Mouse (Mus musculus): ENCODE data around the gene Gm4881. TPM values are rescaled to one million over a fixed set of nuclear protein-coding genes. Genes with fewer than 3 reads are reported as not detected.

Gm4881 gene
- 5.7 and 6.4 TPM in 2 replicates for polyA plus RNA-seq (2015; fragmentation: Nextera tagmentation; extraction: Ambion mirVana)

DNA sequence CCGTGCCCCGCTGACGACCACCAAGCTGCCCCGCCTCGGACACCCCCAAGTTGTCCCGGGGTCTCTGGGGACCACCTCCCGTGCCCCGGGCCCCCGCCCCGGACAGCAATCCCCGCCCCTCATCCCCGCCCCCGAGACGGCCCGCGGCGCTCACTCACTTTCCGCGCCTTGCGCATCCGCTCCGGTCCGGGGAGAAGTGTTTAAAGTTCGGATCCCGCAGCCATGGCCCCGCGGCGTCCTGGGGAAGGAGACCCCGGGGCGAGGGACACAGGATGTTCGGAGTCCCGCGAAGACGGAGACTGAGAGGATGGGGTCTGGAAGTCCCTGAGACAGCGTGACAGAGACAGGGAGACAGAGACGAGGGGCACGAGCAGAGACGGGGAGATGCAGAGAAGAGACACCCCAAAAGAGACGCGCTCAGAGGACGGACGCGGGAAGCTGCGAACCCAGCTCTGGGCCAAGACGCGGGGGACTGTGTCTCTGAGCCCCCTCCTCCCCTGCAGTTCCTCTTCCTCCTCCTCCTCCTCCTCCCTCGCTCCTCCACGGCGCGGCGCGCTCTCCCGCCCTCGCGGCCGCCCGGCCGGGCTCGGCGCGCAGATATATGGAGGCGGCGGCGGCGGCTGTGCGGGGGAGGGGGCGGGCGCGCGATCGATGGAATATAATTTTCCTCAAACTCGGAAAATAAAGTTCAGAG lies at the start of gene Gm4881:
Gm4881 (minus strand) TSS at position 238 of the 694 bp plus-strand sequence.
- WGBS: 2% methylated on average over 72 of the region's 72 CpGs
- peaks cover 30% of the 10 kb centered on the region for H3K4me1 ChIP-seq (replicated peaks)
- H3K9ac ChIP-seq (replicated peaks): peak within 1 kb of the TSS; percentile 51
- peak within 1 kb of the TSS; percentile 59 for H3K4me2 ChIP-seq (replicated peaks)
- no peak within 1 kb of the TSS for H3K27ac ChIP-seq
- ATAC-seq: no peak
- no peaks in the 10 kb centered on the region for H3K9me3 ChIP-seq
- H3K36me3 ChIP-seq: no peaks in the 10 kb centered on the region
- peaks cover 99% of the 10 kb centered on the region for H3K27me3 ChIP-seq
- peak within 1 kb of the TSS; percentile 39 for H3K4me3 ChIP-seq (replicated peaks)

DNA sequence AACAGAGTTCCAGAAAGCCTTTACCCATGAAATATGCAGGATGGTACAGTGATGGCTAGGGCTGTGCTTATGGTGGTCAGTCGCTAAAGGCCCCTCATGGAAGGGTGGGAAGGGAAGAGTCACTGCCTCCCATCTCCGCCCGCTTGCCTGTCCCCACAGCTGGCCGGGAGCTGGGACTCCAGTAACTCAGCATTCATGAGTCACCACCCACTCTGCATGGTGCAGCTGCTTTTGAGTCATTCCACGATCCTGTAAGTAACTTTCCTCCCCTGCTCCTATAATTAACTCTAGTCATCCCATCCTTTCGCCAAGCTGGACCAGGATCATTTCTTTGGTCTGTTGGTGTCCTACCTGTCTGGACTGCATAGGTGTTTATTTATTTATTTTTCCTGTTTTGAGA lies 48.8 kb upstream of the Gm4881 start:
- H3K4me3 ChIP-seq (replicated peaks): no peak overlapping the region
- no peaks in the 10 kb centered on the region for H3K4me1 ChIP-seq (replicated peaks)
- no peaks in the 10 kb centered on the region for H3K9me3 ChIP-seq
- peaks cover 92% of the 10 kb centered on the region for H3K36me3 ChIP-seq
- H3K4me2 ChIP-seq (replicated peaks): no peak overlapping the region
- WGBS: 85% methylated on average over 6 of the region's 6 CpGs
- H3K27me3 ChIP-seq: no peaks in the 10 kb centered on the region
- no peak overlapping the region for H3K27ac ChIP-seq
- no peak for ATAC-seq
- no peak overlapping the region for H3K9ac ChIP-seq (replicated peaks)

DNA sequence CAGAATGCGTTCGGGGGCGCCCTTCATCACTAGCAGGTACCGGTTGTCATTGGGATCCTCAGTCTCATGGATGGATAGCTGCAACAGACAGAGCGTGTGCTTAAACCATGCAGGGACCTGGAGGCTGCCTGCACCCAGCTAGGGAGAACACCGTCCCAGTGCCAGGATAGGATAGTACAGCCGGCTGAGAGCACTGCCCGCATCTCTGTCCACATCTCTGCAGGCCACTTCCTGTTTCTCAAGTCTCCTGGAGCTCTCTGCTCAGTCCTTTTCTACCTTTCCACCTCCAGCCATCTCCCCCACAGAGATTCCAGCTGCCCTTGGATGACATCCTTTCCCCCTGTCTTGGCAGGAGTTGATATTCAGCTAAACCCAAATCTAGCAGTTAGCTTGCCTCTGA lies 46.2 kb upstream of the Gm4881 start:
- 79% methylated on average over 8 of the region's 8 CpGs for WGBS
- ATAC-seq: no peak
- no peak overlapping the region for H3K4me2 ChIP-seq (replicated peaks)
- H3K4me3 ChIP-seq (replicated peaks): no peak overlapping the region
- H3K9ac ChIP-seq (replicated peaks): no peak overlapping the region
- H3K27ac ChIP-seq: no peak overlapping the region
- H3K9me3 ChIP-seq: no peaks in the 10 kb centered on the region
- peaks cover 94% of the 10 kb centered on the region for H3K36me3 ChIP-seq
- H3K27me3 ChIP-seq: no peaks in the 10 kb centered on the region
- no peaks in the 10 kb centered on the region for H3K4me1 ChIP-seq (replicated peaks)

DNA sequence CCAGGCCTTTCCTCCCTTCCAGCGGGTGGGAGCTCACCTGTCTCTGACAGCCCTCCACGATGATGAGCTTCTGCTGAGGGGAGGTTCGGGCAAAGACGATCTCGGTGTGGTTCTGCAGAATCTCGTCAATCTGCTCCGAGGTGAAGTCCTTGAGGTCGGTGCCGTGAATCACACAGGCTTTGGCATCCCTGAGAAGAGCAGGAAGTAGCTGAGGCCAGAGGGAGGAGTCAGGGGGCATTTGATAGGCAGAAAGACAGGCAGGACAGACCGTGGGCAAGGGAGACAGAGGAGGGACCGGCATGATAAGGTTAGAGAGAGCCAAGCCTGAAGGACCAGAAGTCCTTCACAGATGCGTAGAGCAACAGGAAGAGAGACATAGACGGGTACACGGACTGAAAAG lies 43.6 kb upstream of the Gm4881 start:
- H3K4me2 ChIP-seq (replicated peaks): no peak overlapping the region
- H3K9ac ChIP-seq (replicated peaks): no peak overlapping the region
- H3K36me3 ChIP-seq: peaks cover 95% of the 10 kb centered on the region
- H3K9me3 ChIP-seq: 0 out of 2 replicates have a peak, but pooled peaks cover 6% of the 10 kb centered on the region
- no peaks in the 10 kb centered on the region for H3K27me3 ChIP-seq
- no peak for ATAC-seq
- no peaks in the 10 kb centered on the region for H3K4me1 ChIP-seq (replicated peaks)
- WGBS: 89% methylated on average over 14 of the region's 14 CpGs
- H3K27ac ChIP-seq: no peak overlapping the region
- no peak overlapping the region for H3K4me3 ChIP-seq (replicated peaks)

DNA sequence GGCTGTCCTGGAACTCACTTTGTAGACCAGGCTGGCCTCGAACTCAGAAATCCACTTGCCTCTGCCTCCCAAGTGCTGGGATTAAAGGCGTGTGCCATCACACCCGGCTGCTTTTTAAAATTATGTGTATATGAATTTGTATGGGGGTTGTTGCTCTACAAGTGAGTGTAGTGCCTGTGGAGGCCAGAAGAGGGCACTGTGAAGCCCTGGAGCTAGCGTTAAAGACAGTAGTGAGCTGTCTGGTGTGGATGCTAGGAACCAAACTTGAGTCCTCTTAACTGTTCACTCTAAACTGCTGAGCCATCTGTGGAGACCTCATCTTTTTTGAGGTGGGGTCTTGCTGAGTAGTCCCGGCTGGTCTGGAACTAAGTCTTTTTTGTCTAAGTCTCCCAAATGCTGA lies 41.5 kb upstream of the Gm4881 start:
- no peaks in the 10 kb centered on the region for H3K4me1 ChIP-seq (replicated peaks)
- no peak overlapping the region for H3K4me3 ChIP-seq (replicated peaks)
- no peaks in the 10 kb centered on the region for H3K27me3 ChIP-seq
- H3K36me3 ChIP-seq: peaks cover 98% of the 10 kb centered on the region
- no peak overlapping the region for H3K9ac ChIP-seq (replicated peaks)
- no peak overlapping the region for H3K27ac ChIP-seq
- no peak for ATAC-seq
- H3K9me3 ChIP-seq: 0 out of 2 replicates have a peak, but pooled peaks cover 6% of the 10 kb centered on the region
- H3K4me2 ChIP-seq (replicated peaks): no peak overlapping the region
- WGBS: 74% methylated on average over 5 of the region's 5 CpGs

DNA sequence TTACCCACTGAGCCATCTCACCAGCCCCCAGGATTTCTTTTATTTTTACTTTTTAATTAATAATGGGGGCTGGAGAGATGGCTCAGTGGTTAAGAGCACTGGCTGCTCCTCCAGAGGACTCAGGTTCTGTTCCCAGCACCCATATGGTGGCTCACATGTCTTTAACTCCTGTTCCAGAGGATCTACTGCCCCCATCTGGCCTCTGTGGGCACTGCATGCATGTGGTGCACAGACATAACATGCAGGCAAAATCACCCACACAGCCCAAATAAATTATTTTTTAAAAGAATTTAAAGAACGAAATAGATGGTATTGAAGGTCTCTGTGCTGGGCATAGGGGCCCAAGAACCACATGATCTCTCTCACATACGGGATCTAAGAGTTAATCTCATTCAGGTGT lies 40.0 kb upstream of the Gm4881 start:
- no peak for ATAC-seq
- H3K4me3 ChIP-seq (replicated peaks): no peak overlapping the region
- H3K9me3 ChIP-seq: 0 out of 2 replicates have a peak, but pooled peaks cover 6% of the 10 kb centered on the region
- H3K4me1 ChIP-seq (replicated peaks): no peaks in the 10 kb centered on the region
- no peak overlapping the region for H3K27ac ChIP-seq
- peaks cover 98% of the 10 kb centered on the region for H3K36me3 ChIP-seq
- H3K27me3 ChIP-seq: no peaks in the 10 kb centered on the region
- no peak overlapping the region for H3K4me2 ChIP-seq (replicated peaks)
- H3K9ac ChIP-seq (replicated peaks): no peak overlapping the region
- 91% methylated on average over 2 of the region's 2 CpGs for WGBS

DNA sequence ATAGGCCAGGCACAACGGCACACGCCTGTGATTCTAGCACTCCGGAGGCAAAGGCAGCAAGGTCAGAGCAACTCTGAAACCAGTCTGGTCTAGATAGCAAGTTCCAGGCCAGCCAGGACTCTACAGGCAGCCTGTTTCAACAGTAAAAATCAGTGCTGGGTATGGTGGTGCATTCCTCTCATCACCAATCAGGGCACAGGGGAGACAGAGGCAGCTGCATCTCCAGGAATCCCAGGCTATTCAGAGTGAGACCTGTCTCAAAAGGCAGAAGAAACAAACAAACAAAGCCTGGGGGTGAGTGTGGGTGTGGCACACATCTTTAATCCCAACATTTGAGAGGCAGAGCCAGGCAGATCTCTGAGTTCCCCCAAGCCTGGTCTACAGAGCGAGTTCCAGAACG lies 39.1 kb upstream of the Gm4881 start:
- 0 out of 2 replicates have a peak, but pooled peaks cover 6% of the 10 kb centered on the region for H3K9me3 ChIP-seq
- H3K36me3 ChIP-seq: peaks cover 98% of the 10 kb centered on the region
- H3K27me3 ChIP-seq: no peaks in the 10 kb centered on the region
- H3K4me2 ChIP-seq (replicated peaks): no peak overlapping the region
- 90% methylated on average over 5 of the region's 5 CpGs for WGBS
- no peak overlapping the region for H3K4me3 ChIP-seq (replicated peaks)
- H3K27ac ChIP-seq: no peak overlapping the region
- H3K9ac ChIP-seq (replicated peaks): no peak overlapping the region
- no peaks in the 10 kb centered on the region for H3K4me1 ChIP-seq (replicated peaks)
- ATAC-seq: no peak

DNA sequence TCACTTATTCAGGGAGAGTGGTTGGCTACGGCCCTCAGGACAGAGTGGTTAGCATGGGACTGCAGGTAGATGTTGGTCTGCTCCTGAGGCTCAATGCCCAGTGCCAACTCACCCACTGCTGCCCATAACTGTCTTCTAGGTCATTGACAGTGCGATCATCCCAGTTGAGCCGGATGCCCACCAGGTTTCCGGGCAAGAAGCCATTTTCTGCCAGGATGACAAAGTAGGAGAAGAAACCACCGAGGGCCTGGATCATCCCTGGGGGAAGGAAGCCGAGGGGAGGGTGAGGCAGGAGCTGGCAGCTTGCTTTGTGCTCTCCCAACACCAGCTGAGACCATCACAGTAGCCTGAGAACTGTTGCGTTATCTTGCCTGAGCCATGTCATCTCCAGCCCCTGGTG lies 36.1 kb upstream of the Gm4881 start:
- Histone ChIP-seq H3K4me3 (replicated peaks) (no peak overlapping the region), H3K9me3 (0 out of 2 replicates have a peak, but pooled peaks cover 6% of the 10 kb centered on the region), H3K36me3 (peaks cover 81% of the 10 kb centered on the region), H3K27me3 (no peaks in the 10 kb centered on the region), H3K4me1 (replicated peaks) (no peaks in the 10 kb centered on the region), H3K9ac (replicated peaks) (no peak overlapping the region), H3K27ac (no peak overlapping the region), H3K4me2 (replicated peaks) (no peak overlapping the region)
- no peak for ATAC-seq
- 83% methylated on average over 7 of the region's 7 CpGs for WGBS

DNA sequence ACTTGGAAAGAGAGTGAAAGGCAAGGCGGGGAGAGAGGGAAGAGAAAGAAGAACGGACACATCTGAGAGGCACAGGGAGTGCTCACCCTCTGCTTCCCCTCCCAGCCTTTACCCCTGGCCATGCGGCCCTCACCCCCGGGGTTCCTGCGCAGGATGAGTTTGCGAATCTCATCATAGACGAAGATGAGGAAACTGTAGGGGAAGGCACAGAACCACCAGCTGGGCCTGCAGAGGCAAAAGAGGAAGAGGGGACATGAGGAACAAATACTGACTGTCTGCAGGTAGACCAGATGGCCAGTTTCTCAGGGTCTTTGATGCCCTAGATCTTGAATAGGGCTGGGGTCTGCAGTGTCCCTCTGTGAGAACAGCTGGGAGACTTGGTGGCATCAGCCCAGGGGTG lies 34.5 kb upstream of the Gm4881 start:
- H3K4me1 ChIP-seq (replicated peaks): no peaks in the 10 kb centered on the region
- H3K27me3 ChIP-seq: no peaks in the 10 kb centered on the region
- no peak overlapping the region for H3K4me3 ChIP-seq (replicated peaks)
- WGBS: 81% methylated on average over 7 of the region's 7 CpGs
- ATAC-seq: no peak
- no peak overlapping the region for H3K27ac ChIP-seq
- H3K9ac ChIP-seq (replicated peaks): no peak overlapping the region
- no peaks in the 10 kb centered on the region for H3K9me3 ChIP-seq
- H3K4me2 ChIP-seq (replicated peaks): no peak overlapping the region
- H3K36me3 ChIP-seq: peaks cover 66% of the 10 kb centered on the region

DNA sequence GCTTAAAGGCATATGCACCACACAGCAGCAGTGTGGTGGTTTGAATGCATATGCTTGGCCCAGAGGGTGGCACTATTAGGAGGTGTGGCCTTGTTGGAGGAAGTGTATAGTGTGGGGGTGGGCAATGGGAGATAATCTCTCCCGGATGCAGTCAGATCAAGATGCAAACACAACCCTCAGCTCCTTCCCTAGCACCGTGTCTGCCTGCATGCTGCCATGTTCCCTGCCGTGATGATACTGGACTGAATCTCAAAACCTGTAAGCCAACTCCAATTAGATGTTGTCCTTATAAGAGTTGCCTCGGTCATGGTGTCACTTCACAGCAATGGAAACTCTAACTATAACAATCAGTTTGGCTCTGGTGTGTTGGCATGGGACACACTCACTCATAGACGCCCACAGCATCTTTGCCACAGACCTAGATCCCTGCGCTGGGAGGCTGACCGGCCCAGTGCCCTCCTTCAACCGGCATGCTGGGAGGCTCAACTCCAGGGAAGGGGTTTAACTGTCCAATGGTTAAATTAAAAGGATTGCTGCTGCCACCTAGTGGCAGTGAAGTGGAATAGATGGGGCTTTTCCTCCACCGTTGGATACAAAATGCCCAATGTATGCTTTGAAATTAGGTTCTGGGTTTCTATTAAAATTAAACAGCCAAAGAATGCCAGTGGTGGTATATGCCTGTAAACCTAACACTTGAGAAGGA lies 30.8 kb upstream of the Gm4881 start:
- Histone ChIP-seq H3K4me1 (replicated peaks) (peaks cover 13% of the 10 kb centered on the region), H3K9me3 (no peaks in the 10 kb centered on the region), H3K9ac (replicated peaks) (no peak overlapping the region), H3K27me3 (no peaks in the 10 kb centered on the region), H3K4me3 (replicated peaks) (no peak overlapping the region), H3K36me3 (peaks cover 32% of the 10 kb centered on the region), H3K27ac (no peak overlapping the region), H3K4me2 (replicated peaks) (no peak overlapping the region)
- 28% methylated on average over 9 of the region's 9 CpGs for WGBS
- ATAC-seq: no peak

DNA sequence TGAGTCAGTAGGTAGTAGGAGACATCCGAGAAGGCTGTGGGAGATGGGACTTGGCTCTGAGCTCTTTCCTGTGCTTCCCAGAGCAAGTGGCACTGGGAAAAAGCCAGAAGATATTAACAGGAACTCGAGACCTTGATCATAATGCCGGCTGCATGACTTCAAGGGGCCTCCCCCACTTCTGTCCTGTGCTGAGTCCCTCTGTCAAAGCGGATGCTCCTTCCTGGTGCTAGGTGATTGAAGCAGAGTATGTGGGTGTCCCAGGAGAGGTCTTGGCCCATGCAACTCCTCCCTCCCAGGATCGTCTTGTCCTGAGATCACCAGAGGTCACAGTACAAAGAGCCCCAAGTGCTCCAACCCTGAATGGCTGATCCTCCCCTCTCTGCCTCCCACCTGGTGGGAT lies 29.6 kb upstream of the Gm4881 start:
- no peak for ATAC-seq
- 81% methylated on average over 5 of the region's 5 CpGs for WGBS
- peaks cover 13% of the 10 kb centered on the region for H3K4me1 ChIP-seq (replicated peaks)

DNA sequence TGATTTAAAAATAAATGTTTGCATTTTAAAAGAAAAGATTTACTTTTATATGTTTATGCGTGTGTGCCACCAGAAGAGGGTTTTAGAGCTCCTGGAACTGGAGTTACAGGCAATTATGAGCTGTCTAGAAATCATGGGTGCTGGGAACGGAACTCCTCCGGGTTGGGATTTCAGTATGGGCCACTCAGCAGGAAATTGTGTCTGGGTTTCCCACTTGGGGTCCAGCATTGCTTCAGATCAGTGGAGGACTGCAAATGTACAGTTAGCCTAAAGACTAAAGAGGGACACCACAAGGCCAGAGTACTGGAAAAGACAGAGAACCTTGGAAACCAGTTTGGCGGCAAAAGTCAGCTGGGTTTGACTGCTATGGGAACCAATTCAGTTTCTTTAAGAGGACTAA lies 28.9 kb upstream of the Gm4881 start:
- Histone ChIP-seq H3K36me3 (peaks cover 20% of the 10 kb centered on the region), H3K4me2 (replicated peaks) (no peak overlapping the region), H3K27ac (no peak overlapping the region), H3K9me3 (no peaks in the 10 kb centered on the region), H3K9ac (replicated peaks) (no peak overlapping the region), H3K4me3 (replicated peaks) (no peak overlapping the region), H3K27me3 (no peaks in the 10 kb centered on the region), H3K4me1 (replicated peaks) (peaks cover 13% of the 10 kb centered on the region)
- 86% methylated on average over 4 of the region's 4 CpGs for WGBS
- ATAC-seq: no peak

More for the DNA sequence above, 29.6 kb upstream of the Gm4881 start:
- Histone ChIP-seq H3K9ac (replicated peaks) (no peak overlapping the region), H3K27me3 (no peaks in the 10 kb centered on the region), H3K27ac (no peak overlapping the region), H3K4me3 (replicated peaks) (no peak overlapping the region), H3K36me3 (peaks cover 26% of the 10 kb centered on the region), H3K9me3 (no peaks in the 10 kb centered on the region), H3K4me2 (replicated peaks) (no peak overlapping the region)
